Mouse (Mus musculus): ENCODE measurements around the gene 1700021F07Rik. TPM values are rescaled to one million over a fixed set of nuclear protein-coding genes. Genes with fewer than 3 reads are reported as not detected.

Gene 1700021F07Rik
- not detected in 2 replicates for polyA plus RNA-seq (2012; rRNA removed)

GRCm38 (mm10) chr2:173522376-173522775, at the start of gene 1700021F07Rik:
TSS of gene 1700021F07Rik (plus strand) at chr2:173522586.

Other genes with a start within 250 kb of the 1700021F07Rik start
- gene Pmepa1, start 246.1 kb upstream of the 1700021F07Rik start, polyA plus RNA-seq (2012; rRNA removed) = 0.28 and 0.48 TPM in 2 replicates
- not detected in 2 replicates for gene Ankrd60, start 55.8 kb downstream of the 1700021F07Rik start, polyA plus RNA-seq (2012; rRNA removed)
- 4.1 and 4.3 TPM in 2 replicates for gene Rab22a, start 137.2 kb downstream of the 1700021F07Rik start, polyA plus RNA-seq (2012; rRNA removed)
- not detected in 2 replicates for gene 1700010B08Rik, start 196.8 kb downstream of the 1700021F07Rik start, polyA plus RNA-seq (2012; rRNA removed)
- 10.0 and 10.3 TPM in 2 replicates for gene Vapb, start 214.9 kb downstream of the 1700021F07Rik start, polyA plus RNA-seq (2012; rRNA removed)

Measured in liver, embryonic 14 days (tissue).